Mouse (Mus musculus) T-cell, adult 66 days (primary cell): ENCODE measurements around the gene Gm21953. TPM values are rescaled to one million over a fixed set of nuclear protein-coding genes. Genes with fewer than 3 reads are reported as not detected.

Experiments
- total RNA-seq, 2 experiments: library from RNA; stranded (reverse); gene quantifications; 3 replicates in 1 of 2; 4 replicates in 1 of 2; pipeline ENCODE4 v1.2.4; 2023

Gene Gm21953
- not detected for total RNA-seq

GRCm38 (mm10) chr4:42293967-42294366 is at the start of gene Gm21953:
Gm21953 (plus strand) TSS chr4:42294267.

GRCm38 (mm10) chr4:42255467-42255866 is 38.6 kb upstream of the Gm21953 start, which contains the start of gene Ccl21b:
Ccl21b (plus strand) TSS chr4:42255767.

GRCm38 (mm10) chr4:42318034-42318433 is 24.0 kb downstream of the Gm21953 start, which contains the start of gene Fam205a3:
Fam205a3 (plus strand) TSS chr4:42318334.

Other genes starting within 250 kb of the Gm21953 start
- not detected for gene Gm3893, start 203.1 kb upstream of the Gm21953 start, total RNA-seq
- gene Gm13304, start 179.4 kb upstream of the Gm21953 start, total RNA-seq: not detected
- not detected for gene Gm13306, start 140.8 kb upstream of the Gm21953 start, total RNA-seq
- not detected for gene Gm13305, start 125.7 kb upstream of the Gm21953 start, total RNA-seq
- gene Gm10600, start 53.6 kb upstream of the Gm21953 start, total RNA-seq: not detected
- gene Ccl21b, start 38.5 kb upstream of the Gm21953 start, total RNA-seq: not detected
- under 1 TPM; 0.15 to 0.20 TPM for gene Fam205a3, start 24.1 kb downstream of the Gm21953 start, total RNA-seq
- gene Gm21586, start 145.1 kb downstream of the Gm21953 start, total RNA-seq: not detected
- not detected for gene Gm2163, start 172.5 kb downstream of the Gm21953 start, total RNA-seq
- under 1 TPM; 0.15 to 0.20 TPM for gene Fam205a2, start 233.9 kb downstream of the Gm21953 start, total RNA-seq